Comparison of ENCODE assay signal across 9 mouse cellular contexts in genomic region chr9:27192001-27192760, GRCm38 (mm10). TPM values are rescaled to one million over a fixed set of nuclear protein-coding genes. Genes with fewer than 3 reads are reported as not detected.
DNase-seq lines count a peak whose midpoint lies in the region; ATAC-seq and TF ChIP-seq lines count a peak whose summit lies in the region.
"Had no signal": no experiment of that assay in that cellular context is flagged by ENCODE, and none has a peak within 500 bp of the region (broad histone marks: within the 10 kb centered on the region; RNA-seq: fewer than 3 reads in every experiment).

No protein-coding gene starts in this region.

- TF ChIP-seq CTCF in heart, postnatal 0 days (IDR thresholded peaks at IDR 0.05; ENCODE audit: low read depth), result no peak

- no peaks in the 10 kb centered on the region for H3K36me3 ChIP-seq in forebrain, embryonic 15.5 days
- H3K36me3 ChIP-seq in heart, postnatal 0 days (replicated peaks; ENCODE audit: control insufficient read depth, insufficient read depth, low read length), result no peaks in the 10 kb centered on the region
- H3K36me3 ChIP-seq in liver, embryonic 11.5 days (ENCODE audit: control insufficient read depth, insufficient read depth, low read length), result no peaks in the 10 kb centered on the region
- no peaks in the 10 kb centered on the region for H3K36me3 ChIP-seq in myocyte (ENCODE audit: control insufficient read depth, insufficient read depth)

- peak overlapping the region; percentile 28; the same call in 1 of the 2 replicates for H3K9ac ChIP-seq in forebrain, embryonic 15.5 days (replicated peaks)
- H3K9ac ChIP-seq in heart, postnatal 0 days (replicated peaks; ENCODE audit: low read depth, low read length), result peak overlapping the region; percentile 21; the same call in 1 of the 2 replicates
- no peak overlapping the region for H3K9ac ChIP-seq in liver, embryonic 11.5 days (ENCODE audit: low read depth, low read length)

- H3ac ChIP-seq in myocyte (ENCODE audit: control insufficient read depth, insufficient read length), result no peak overlapping the region

- H3K9me3 ChIP-seq in forebrain, embryonic 15.5 days, result no peaks in the 10 kb centered on the region
- no peaks in the 10 kb centered on the region for H3K9me3 ChIP-seq in heart, postnatal 0 days (replicated peaks; ENCODE audit: control insufficient read depth, low read length)
- no peaks in the 10 kb centered on the region for H3K9me3 ChIP-seq in liver, embryonic 11.5 days (ENCODE audit: control insufficient read depth, low read length)

- DNase-seq in CD4-positive helper T cell, adult 2 months (ENCODE audit: low read depth, low spot score), result peak; percentile 26
- DNase-seq in cerebellum, adult 11-12 months, result peak; percentile 98
- peak; percentile 98 for DNase-seq in heart, postnatal 0 days (ENCODE audit: low spot score)
- DNase-seq in kidney, postnatal 25 days, result peak; percentile 94 to 96
- DNase-seq in liver, embryonic 11.5 days (ENCODE audit: low spot score), result peak; percentile 54
- peak; percentile 77 for DNase-seq in testis, postnatal 14 days (ENCODE audit: low spot score)

- no peaks in the 10 kb centered on the region for H3K79me2 ChIP-seq in myocyte (ENCODE audit: control insufficient read depth, insufficient read depth)

- peak overlapping the region; percentile 22 for H3K4me3 ChIP-seq in forebrain, embryonic 15.5 days
- peak overlapping the region; percentile 35 for H3K4me3 ChIP-seq in heart, postnatal 0 days (ENCODE audit: low read depth, low read length)
- no peak overlapping the region for H3K4me3 ChIP-seq in liver, embryonic 11.5 days (ENCODE audit: low read depth, low read length)
- no peak overlapping the region for H3K4me3 ChIP-seq in myocyte

- H3K4me2 ChIP-seq in forebrain, embryonic 15.5 days (replicated peaks), result peak overlapping the region; percentile 41
- peak overlapping the region; percentile 62 for H3K4me2 ChIP-seq in heart, postnatal 0 days (ENCODE audit: low read depth, low read length)
- H3K4me2 ChIP-seq in liver, embryonic 11.5 days, result peak overlapping the region; percentile 49
- peak overlapping the region; percentile 83 for H3K4me2 ChIP-seq in myocyte (ENCODE audit: low read depth)

- H3K27ac ChIP-seq in forebrain, embryonic 15.5 days (replicated peaks), result peak overlapping the region; percentile 87
- peak overlapping the region; percentile 89 for H3K27ac ChIP-seq in heart, postnatal 0 days (ENCODE audit: low read depth)
- H3K27ac ChIP-seq in liver, embryonic 11.5 days (ENCODE audit: low read depth, low read length), result no peak overlapping the region

- TF ChIP-seq EP300 in heart, postnatal 0 days (IDR thresholded peaks at IDR 0.05; ENCODE audit: low read depth), result peak; percentile 60; the same call in 1 of the 2 replicates

- no peak for TF ChIP-seq POLR2A in myocyte (IDR thresholded peaks at IDR 0.05; ENCODE audit: insufficient read length, low read depth)

- peak; percentile 95 for ATAC-seq in forebrain, embryonic 15.5 days (replicated peaks)
- ATAC-seq in heart, postnatal 0 days (ENCODE audit: insufficient read depth, low read depth), result peak; percentile 96
- peak; percentile 76 for ATAC-seq in liver, embryonic 11.5 days (replicated peaks; ENCODE audit: low FRiP score)

- WGBS in forebrain, embryonic 15.5 days, result 3% methylated on average over 14 of the region's 14 CpGs
- 11% methylated on average over 14 of the region's 14 CpGs for WGBS in heart, postnatal 0 days
- 12% methylated on average over 14 of the region's 14 CpGs for whole genome bisulfite sequencing in liver, embryonic 11.5 days

- H3K4me1 ChIP-seq in forebrain, embryonic 15.5 days, result peaks cover 34% of the 10 kb centered on the region
- peaks cover 18% of the 10 kb centered on the region for H3K4me1 ChIP-seq in heart, postnatal 0 days (ENCODE audit: control insufficient read depth, insufficient read depth)
- peaks cover 6% of the 10 kb centered on the region; the same call in 1 of the 2 replicates for H3K4me1 ChIP-seq in liver, embryonic 11.5 days (replicated peaks; ENCODE audit: control insufficient read depth, insufficient read depth, low read length)

- H3K27me3 ChIP-seq in forebrain, embryonic 15.5 days, result no peaks in the 10 kb centered on the region
- no peaks in the 10 kb centered on the region for H3K27me3 ChIP-seq in heart, postnatal 0 days (ENCODE audit: control insufficient read depth, insufficient read depth, low read length)
- no peaks in the 10 kb centered on the region for H3K27me3 ChIP-seq in liver, embryonic 11.5 days (replicated peaks; ENCODE audit: control insufficient read depth, insufficient read depth, low read length)
- H3K27me3 ChIP-seq in myocyte (ENCODE audit: control insufficient read depth, insufficient read depth, insufficient read length), result no peaks in the 10 kb centered on the region

TF ChIP-seq in myocyte, 11 proteins besides CTCF, POLR2A, EP300 and RAD21:
- TF ChIP-seq USF1 (IDR thresholded peaks at IDR 0.05; ENCODE audit: low read depth) (no peak), CEBPB (IDR thresholded peaks at IDR 0.05; ENCODE audit: insufficient read depth, poor library complexity, severe bottlenecking) (no peak), SRF (IDR thresholded peaks at IDR 0.05; ENCODE audit: control insufficient read depth, insufficient read length, low read depth) (no peak), E2F4 (IDR thresholded peaks at IDR 0.05; ENCODE audit: insufficient read depth) (no peak), REST (IDR thresholded peaks at IDR 0.05; ENCODE audit: insufficient read depth, insufficient read length) (no peak), TCF3 (IDR thresholded peaks at IDR 0.05; ENCODE audit: insufficient read length, low read depth) (no peak), MAX (IDR thresholded peaks at IDR 0.05; ENCODE audit: low read depth) (no peak), MYOG (IDR thresholded peaks at IDR 0.05; ENCODE audit: control insufficient read depth in 1 of 3, insufficient read depth in 1 of 3, insufficient read length in 2 of 3, low read depth in 2 of 3) (no peak), TCF12 (IDR thresholded peaks at IDR 0.05; ENCODE audit: insufficient read depth, poor library complexity, severe bottlenecking) (no peak), MYOD1 (IDR thresholded peaks at IDR 0.05; ENCODE audit: control insufficient read depth in 1 of 3, insufficient read length in 2 of 3, low read depth in 2 of 3) (no peak), POLR2AphosphoS2 (IDR thresholded peaks at IDR 0.05; ENCODE audit: insufficient read length, low read depth) (no peak)

RNA-seq across cellular contexts. Expression of gene Jam3, which starts 37.0 kb away (rescaled TPM):
- polyA plus RNA-seq in forebrain, embryonic 15.5 days (2015; fragmentation: Nextera tagmentation; extraction: Ambion mirVana), result 67.3 and 67.9 TPM in 2 replicates
- 16.1 and 28.2 TPM in 2 replicates for total RNA-seq in heart, postnatal 0 days (2014; rRNA removed; ENCODE audit: low replicate concordance)
- polyA plus RNA-seq in heart, postnatal 0 days (2015; fragmentation: Nextera tagmentation; extraction: Ambion mirVana), result 25.5 and 25.7 TPM in 2 replicates
- polyA plus RNA-seq in liver, embryonic 11.5 days (2014; fragmentation: Nextera tagmentation; extraction: Ambion mirVana), result 26.3 and 31.6 TPM in 2 replicates
- 22.9 TPM for polyA plus RNA-seq in myocyte (2012; fragmentation: generic; extraction: Trizol)
- total RNA-seq: MEL had no signal

Comparison
In these comparisons a context has a peak if more than half of its experiments do, and no peak if none do; other contexts are left out.
1. DNase-seq: peak in every context shown above with its lines; median percentile 98 in cerebellum, adult 11-12 months; 98 in heart, postnatal 0 days; 95 in kidney, postnatal 25 days; 77 in testis, postnatal 14 days; 54 in liver, embryonic 11.5 days; 26 in CD4-positive helper T cell, adult 2 months.
2. H3K4me3 ChIP-seq: peak in forebrain, embryonic 15.5 days (single experiment) and heart, postnatal 0 days (single experiment); none in liver, embryonic 11.5 days (single experiment) and myocyte (single experiment).
3. Peak in every context shown above with its lines, with median percentiles within 50 percentile points of each other: ATAC-seq and H3K4me2 ChIP-seq.